Mouse (Mus musculus) kidney, adult 18-20 months (tissue): ENCODE measurements around the gene Ddx17.

Source experiments
- DNase-seq: peaks from one replicate; pipeline ENCODE4 v3.0.0; 2021

The Ddx17 gene

GRCm38 (mm10) chr15:79517710-79518109, 28.8 kb downstream of the Ddx17 start:
- DNase-seq: no peak

- DNase-seq: peak; percentile 63
Measured at GRCm38 (mm10) chr15:79516171-79517096, 30.1 kb downstream of the Ddx17 start, which contains the start of gene Kdelr3. TSS of gene Kdelr3 (plus strand) at chr15:79516411.

GRCm38 (mm10) chr15:79513940-79514339, 32.6 kb downstream of the Ddx17 start:
- DNase-seq: no peak

GRCm38 (mm10) chr15:79511553-79512320, 34.8 kb downstream of the Ddx17 start:
- DNase-seq: peak; percentile 82

GRCm38 (mm10) chr15:79510425-79510824, 36.1 kb downstream of the Ddx17 start:
- DNase-seq: no peak

GRCm38 (mm10) chr15:79509998-79510397, 36.5 kb downstream of the Ddx17 start:
- DNase-seq: no peak

GRCm38 (mm10) chr15:79507055-79507828, 39.3 kb downstream of the Ddx17 start:
- DNase-seq: peak; percentile 50

GRCm38 (mm10) chr15:79506460-79506859, 40.1 kb downstream of the Ddx17 start:
- DNase-seq: no peak

GRCm38 (mm10) chr15:79505616-79506283, 40.8 kb downstream of the Ddx17 start:
- DNase-seq: peak; percentile 65

- no peak for DNase-seq
Measured at GRCm38 (mm10) chr15:79504707-79505452, 41.7 kb downstream of the Ddx17 start, which contains the start of gene Kcnj4. TSS of gene Kcnj4 (minus strand) at chr15:79505241.

- no peak for DNase-seq
Measured at GRCm38 (mm10) chr15:79503438-79503837, 43.1 kb downstream of the Ddx17 start.

GRCm38 (mm10) chr15:79502891-79503341, 43.6 kb downstream of the Ddx17 start:
- DNase-seq: no peak

- DNase-seq: no peak
Measured at GRCm38 (mm10) chr15:79500110-79500509, 46.4 kb downstream of the Ddx17 start.

- DNase-seq: no peak
Measured at GRCm38 (mm10) chr15:79493527-79493926, 53.0 kb downstream of the Ddx17 start.

GRCm38 (mm10) chr15:79489463-79489862, 57.1 kb downstream of the Ddx17 start:
- DNase-seq: no peak

GRCm38 (mm10) chr15:79481181-79481688, 65.3 kb downstream of the Ddx17 start:
- peak; percentile 13 for DNase-seq
